Mouse (Mus musculus): ENCODE results near the gene N4bp2.

Gene N4bp2

GRCm38 (mm10) chr5:65863349-65863749 lies 100.0 kb downstream of the N4bp2 start:
- in situ Hi-C loops (cut with MboI): no loop called here

DNA sequence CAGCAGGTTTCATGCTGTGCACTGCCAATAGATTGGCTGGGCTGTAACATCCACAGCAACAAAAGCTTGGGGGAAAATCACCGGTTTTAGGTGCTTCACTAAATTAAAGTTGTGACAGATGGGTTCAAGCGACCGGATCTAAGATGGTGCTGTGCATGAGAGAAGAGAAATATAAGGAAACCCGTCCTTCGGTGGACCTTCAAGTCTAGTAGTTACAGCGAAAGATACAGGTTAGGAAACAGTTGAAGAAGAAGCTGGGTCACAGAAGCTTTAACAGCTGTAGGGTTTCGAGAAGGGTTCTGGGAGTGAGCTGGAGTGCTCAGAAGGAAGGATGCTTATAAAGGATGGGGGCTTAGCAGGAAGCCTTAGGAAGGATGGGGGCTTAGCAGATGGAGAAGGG lies 101.2 kb downstream of the N4bp2 start:
- in situ Hi-C loops (cut with MboI): no loop called here

DNA sequence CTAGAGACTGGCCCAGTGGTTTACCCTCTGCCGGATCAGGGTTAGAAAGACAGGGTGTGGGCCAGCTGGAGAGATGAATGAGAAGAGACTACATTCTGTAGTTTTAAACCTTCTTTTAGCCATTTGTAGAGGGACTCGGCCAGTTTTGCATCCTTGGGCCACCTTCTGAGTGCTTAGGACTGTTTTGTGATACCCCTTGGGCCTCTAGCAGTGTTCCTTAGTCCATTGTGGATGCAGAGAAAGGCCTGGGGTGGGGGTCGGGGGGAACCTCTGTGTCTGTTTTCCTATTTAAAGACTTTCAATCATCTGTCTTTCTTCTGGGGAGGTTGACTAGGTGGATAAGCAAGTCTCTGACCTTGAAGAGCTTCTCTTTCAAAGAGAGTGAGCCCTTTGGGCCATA lies 101.6 kb downstream of the N4bp2 start:
- in situ Hi-C loops (cut with MboI): no loop called here

DNA sequence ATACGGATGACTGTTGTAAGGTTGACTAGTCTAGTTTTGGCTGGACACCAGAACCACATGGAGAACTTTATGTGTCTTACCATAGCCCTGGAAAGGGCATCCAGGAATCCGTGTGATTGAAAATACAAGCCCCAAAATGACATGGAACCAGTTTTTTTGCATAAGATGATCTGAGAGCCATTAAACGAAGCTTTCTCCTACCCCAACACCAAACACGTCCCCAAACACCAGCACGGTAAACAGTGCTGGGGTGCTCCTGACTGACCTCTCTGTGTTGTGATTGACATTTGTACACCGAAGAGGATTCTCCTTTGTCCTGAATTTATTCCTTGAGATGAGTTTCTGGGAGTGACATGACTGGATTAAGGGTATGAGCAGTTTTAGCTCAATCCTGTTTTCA lies 103.3 kb downstream of the N4bp2 start:
- in situ Hi-C loops (cut with MboI): no loop called here

GRCm38 (mm10) chr5:65867380-65868116 lies 104.2 kb downstream of the N4bp2 start:
- in situ Hi-C loops (cut with MboI): no loop called here

- in situ Hi-C loops (cut with MboI): no loop called here
These were observed 105.1 kb downstream of the N4bp2 start for GRCm38 (mm10) chr5:65868419-65868818.

DNA sequence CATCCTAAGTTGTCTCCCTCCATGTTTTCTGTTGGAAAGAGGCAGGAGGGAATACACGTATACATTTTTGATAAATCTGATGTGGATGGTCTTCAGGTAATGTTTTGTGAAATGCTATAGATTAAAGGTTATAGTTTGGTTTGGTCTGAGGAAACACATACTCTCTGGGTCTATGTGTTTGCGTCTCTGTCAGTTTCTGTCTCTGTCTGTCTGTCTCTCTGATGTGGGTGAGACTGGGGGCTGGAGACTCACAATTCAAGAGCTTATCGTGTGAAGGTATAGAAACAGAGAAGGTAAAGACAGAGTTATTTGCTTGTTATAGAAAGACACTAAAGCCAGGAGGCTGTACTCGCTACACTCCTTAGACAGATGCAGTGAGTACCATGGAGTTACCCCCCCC lies 106.3 kb downstream of the N4bp2 start:
- in situ Hi-C loops (cut with MboI): no loop called here

DNA sequence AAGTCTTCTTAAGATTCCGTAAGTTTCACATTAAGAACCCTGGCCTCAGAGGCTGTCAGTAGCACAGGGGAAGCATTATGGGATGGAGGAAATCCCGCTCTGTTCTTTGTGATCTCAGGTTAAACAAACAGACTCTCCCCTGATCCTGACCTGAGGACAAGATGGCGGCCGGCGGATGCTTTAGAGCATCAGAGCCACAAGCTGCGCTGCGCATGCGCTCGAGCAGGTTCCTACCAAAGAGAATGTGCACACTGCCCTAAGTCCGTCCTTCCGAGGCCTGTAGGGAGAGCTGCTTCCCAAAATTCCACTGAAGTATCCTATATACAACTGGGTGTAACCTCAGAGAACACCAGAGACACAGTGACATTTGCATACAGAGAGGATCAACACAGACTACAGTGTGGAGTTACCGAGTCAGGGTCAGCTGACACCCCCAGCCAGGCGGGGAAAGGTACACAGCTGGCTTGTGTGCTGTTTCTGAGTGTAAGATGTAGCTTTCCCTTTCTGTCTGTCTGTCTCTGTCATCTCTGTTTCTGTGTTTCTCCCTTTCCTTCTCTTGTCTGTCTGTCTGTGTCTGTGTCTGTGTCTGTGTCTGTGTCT lies 108.1 kb downstream of the N4bp2 start:
- in situ Hi-C loops (cut with MboI): no loop called here

- in situ Hi-C loops (cut with MboI): no loop called here
These were observed 109.9 kb downstream of the N4bp2 start for GRCm38 (mm10) chr5:65873212-65873611.

DNA sequence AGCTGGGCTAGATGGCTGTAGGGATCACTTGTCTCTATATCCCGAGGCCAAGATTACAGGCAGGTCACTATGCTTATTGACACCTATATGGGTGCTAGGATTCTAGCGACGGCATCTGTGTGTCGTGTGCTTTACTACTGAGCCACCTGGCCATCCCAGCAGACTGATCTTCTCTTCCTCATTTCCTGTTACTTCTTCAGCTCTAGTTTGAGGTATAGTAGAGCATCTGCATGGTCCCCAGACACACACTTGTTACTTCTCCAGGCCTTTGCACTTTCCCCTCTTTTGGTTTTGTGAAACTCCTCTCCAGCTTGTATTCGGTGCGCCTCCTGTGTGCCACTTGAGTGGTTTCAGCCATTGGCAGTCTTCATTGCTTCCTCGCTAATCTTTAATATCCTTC lies 111.9 kb downstream of the N4bp2 start:
- in situ Hi-C loops (cut with MboI): no loop called here

GRCm38 (mm10) chr5:65878367-65878766 lies 115.0 kb downstream of the N4bp2 start:
- in situ Hi-C loops (cut with MboI): no loop called here
